22 mouse cellular contexts compared by ENCODE assay signal in genomic region chr9:116941116-116941515, GRCm38 (mm10).
"Had no signal": no experiment of that assay in that cellular context is flagged by ENCODE, and none has a peak within 500 bp of the region (broad histone marks: within the 10 kb centered on the region; RNA-seq: fewer than 3 reads in every experiment).

No protein-coding gene starts in this region.

- DNase-seq: kidney, adult 18-20 months; kidney, adult 9 months; kidney, postnatal 25 days; layer of hippocampus, adult 9-11 months; liver; lung, adult 18-20 months; lung, postnatal 4 days; midbrain, embryonic 14.5 days; right cerebral cortex, postnatal 25 days; spleen, adult 18-20 months; thymus, postnatal 36 days had no signal

- H3K4me3 ChIP-seq: intestine, embryonic 15.5 days; layer of hippocampus, adult 2 months; left cerebral cortex, adult 2 months; limb, embryonic 12.5 days; liver, embryonic 12.5 days; liver, embryonic 15.5 days; neural tube, embryonic 12.5 days; neural tube, embryonic 15.5 days; stomach, embryonic 15.5 days had no signal

- H3K4me2 ChIP-seq: intestine, embryonic 15.5 days; limb, embryonic 12.5 days; liver, embryonic 12.5 days; liver, embryonic 15.5 days; midbrain, embryonic 11.5 days; neural tube, embryonic 12.5 days; neural tube, embryonic 15.5 days; stomach, embryonic 15.5 days had no signal

- H3K9ac ChIP-seq: intestine, embryonic 15.5 days; limb, embryonic 12.5 days; liver, embryonic 12.5 days; liver, embryonic 15.5 days; neural tube, embryonic 12.5 days; neural tube, embryonic 15.5 days; stomach, embryonic 15.5 days had no signal

- H3K4me1 ChIP-seq: intestine, embryonic 15.5 days; liver, embryonic 12.5 days; liver, embryonic 15.5 days; stomach, embryonic 15.5 days had no signal

- H3K9me3 ChIP-seq: intestine, embryonic 15.5 days; limb, embryonic 12.5 days; liver, embryonic 12.5 days; liver, embryonic 15.5 days; neural tube, embryonic 12.5 days; neural tube, embryonic 15.5 days; stomach, embryonic 15.5 days had no signal

- H3K36me3 ChIP-seq: intestine, embryonic 15.5 days; limb, embryonic 12.5 days; liver, embryonic 12.5 days; liver, embryonic 15.5 days; neural tube, embryonic 12.5 days; neural tube, embryonic 15.5 days; stomach, embryonic 15.5 days had no signal

- ATAC-seq: intestine, embryonic 15.5 days; liver, embryonic 12.5 days had no signal

- H3K27ac ChIP-seq: intestine, embryonic 15.5 days; kidney, postnatal 0 days; layer of hippocampus, adult 2 months; left cerebral cortex, adult 2 months; limb, embryonic 12.5 days; liver, embryonic 12.5 days; liver, embryonic 15.5 days; neural tube, embryonic 12.5 days; stomach, embryonic 15.5 days had no signal

- H3K27me3 ChIP-seq: intestine, embryonic 15.5 days; limb, embryonic 12.5 days; liver, embryonic 12.5 days; liver, embryonic 15.5 days; neural tube, embryonic 12.5 days; neural tube, embryonic 15.5 days; stomach, embryonic 15.5 days had no signal
